Mouse (Mus musculus) WW6 (cell line): ENCODE measurements around the gene Polr2e.

Experiments
- DNase-seq: peaks from one replicate; pipeline ENCODE4 v3.0.0-alpha.2; 2013; ENCODE audit warnings: low read depth, low spot score

The Polr2e gene

GRCm38 (mm10) chr10:80018739-80019297, 20.8 kb downstream of the Polr2e start:
- no peak for DNase-seq

GRCm38 (mm10) chr10:80017771-80018170, 21.8 kb downstream of the Polr2e start:
- no peak for DNase-seq

DNA sequence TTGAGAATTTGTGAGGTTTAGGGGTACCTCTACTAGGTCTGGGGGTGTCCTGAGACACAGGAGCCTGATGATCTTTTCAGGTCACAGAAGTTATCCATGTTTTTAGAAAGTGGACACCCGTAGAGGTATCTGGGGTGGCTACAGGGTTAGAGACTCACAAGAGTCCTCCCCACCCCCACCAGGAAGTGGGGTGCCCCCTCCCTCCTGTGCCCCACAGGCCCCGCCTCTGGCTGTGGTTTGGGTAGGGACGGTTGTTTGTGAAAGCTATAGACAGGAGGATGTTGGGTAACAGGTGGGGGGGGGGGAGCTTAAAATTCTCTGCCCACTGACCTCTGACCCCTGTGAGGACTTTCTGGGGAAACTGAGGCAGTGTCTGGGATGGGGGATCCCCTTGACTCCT, 22.2 kb downstream of the Polr2e start:
- no peak for DNase-seq

- no peak for DNase-seq
These were observed 22.7 kb downstream of the Polr2e start for GRCm38 (mm10) chr10:80016931-80017330.

- DNase-seq: no peak
These were observed 23.1 kb downstream of the Polr2e start, which contains the start of gene Arhgap45 for GRCm38 (mm10) chr10:80016511-80016910. Arhgap45 (plus strand) TSS chr10:80016653.

GRCm38 (mm10) chr10:80015583-80015982, 24.0 kb downstream of the Polr2e start:
- no peak for DNase-seq

DNA sequence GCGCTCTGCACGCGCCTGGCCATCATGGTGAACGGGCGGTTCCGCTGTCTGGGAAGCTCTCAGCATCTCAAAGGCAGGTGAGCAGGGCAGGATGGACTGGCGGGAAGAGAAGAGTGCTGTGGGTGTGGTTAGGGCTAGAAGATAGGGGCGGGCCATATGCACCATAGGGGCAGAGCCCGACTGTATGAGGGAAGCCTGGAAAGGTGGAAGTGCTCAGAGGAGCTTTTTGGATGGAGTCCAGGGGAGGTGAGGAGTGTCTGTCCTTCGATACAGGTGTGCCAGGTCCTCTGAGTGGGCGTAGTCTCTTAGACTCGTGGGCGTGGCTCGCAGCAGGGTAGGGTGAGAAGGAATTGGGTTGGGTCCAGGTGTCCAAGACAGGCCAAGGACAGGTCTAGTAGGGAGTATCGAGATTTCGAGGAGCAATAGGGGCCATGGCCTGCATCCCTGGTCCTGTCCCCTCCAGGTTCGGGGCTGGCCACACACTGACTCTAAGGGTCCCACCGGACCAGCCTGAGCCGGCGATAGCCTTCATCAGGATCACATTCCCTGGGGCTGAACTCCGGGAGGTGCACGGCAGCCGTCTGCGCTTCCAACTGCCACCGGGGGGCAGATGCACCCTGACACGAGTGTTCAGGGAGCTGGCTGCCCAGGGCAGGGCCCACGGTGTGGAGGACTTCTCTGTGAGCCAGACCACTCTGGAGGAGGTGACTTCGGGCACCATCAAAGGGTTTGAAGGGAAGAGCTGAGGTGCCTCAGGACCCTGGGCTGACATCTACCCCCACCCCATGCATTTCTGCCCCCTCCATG, 24.9 kb downstream of the Polr2e start:
- no peak for DNase-seq

DNA sequence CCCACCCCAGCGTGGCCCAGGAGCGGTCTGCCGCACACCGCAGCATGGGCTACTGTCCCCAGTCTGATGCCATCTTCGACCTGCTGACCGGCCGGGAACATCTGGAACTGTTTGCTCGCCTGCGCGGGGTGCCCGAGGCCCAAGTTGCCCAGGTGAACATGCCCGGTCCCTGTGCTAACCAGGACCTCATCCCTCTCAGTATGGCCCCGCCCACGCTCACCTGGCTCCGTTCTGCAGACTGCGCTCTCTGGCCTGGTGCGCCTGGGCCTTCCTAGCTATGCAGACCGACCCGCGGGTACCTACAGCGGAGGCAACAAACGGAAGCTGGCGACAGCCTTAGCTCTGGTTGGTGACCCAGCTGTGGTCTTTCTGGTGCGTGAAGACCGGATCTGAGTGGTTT, 26.0 kb downstream of the Polr2e start:
- no peak for DNase-seq

GRCm38 (mm10) chr10:80011740-80012139, 27.9 kb downstream of the Polr2e start:
- no peak for DNase-seq

- no peak for DNase-seq
These were observed 35.3 kb downstream of the Polr2e start for GRCm38 (mm10) chr10:80004233-80004705.

- no peak for DNase-seq
These were observed 36.0 kb downstream of the Polr2e start for GRCm38 (mm10) chr10:80003374-80004232.

- DNase-seq: no peak
These were observed 36.8 kb downstream of the Polr2e start for GRCm38 (mm10) chr10:80002829-80003228.

GRCm38 (mm10) chr10:80001945-80002344, 37.6 kb downstream of the Polr2e start:
- no peak for DNase-seq

- DNase-seq: no peak
These were observed 41.8 kb downstream of the Polr2e start for GRCm38 (mm10) chr10:79997819-79998218.

GRCm38 (mm10) chr10:79997034-79997760, 42.4 kb downstream of the Polr2e start:
- DNase-seq: no peak

- DNase-seq: peak; percentile 83
These were observed 43.1 kb downstream of the Polr2e start, which contains the start of gene Abca7 for GRCm38 (mm10) chr10:79996272-79997033. Abca7 (plus strand) TSS chr10:79996494.

DNA sequence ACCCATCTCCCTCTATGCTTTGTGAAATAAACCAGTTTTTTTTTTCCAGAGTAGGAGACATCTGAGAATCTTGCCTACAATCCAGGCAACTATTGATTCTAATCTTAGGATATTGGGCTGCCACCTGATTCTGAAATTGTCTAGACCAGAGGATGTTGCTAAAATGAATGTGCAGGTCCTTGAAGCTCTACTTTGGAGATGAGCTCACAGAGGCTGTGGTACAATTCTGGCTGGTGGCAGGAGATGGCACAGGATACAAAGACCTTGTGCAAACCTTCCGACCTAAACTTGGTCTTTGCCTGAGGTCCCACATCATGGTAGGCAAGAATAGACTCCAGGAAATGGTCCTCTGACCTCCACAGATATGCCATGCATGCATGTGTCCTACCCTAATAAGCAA, 44.0 kb downstream of the Polr2e start:
- no peak for DNase-seq

DNA sequence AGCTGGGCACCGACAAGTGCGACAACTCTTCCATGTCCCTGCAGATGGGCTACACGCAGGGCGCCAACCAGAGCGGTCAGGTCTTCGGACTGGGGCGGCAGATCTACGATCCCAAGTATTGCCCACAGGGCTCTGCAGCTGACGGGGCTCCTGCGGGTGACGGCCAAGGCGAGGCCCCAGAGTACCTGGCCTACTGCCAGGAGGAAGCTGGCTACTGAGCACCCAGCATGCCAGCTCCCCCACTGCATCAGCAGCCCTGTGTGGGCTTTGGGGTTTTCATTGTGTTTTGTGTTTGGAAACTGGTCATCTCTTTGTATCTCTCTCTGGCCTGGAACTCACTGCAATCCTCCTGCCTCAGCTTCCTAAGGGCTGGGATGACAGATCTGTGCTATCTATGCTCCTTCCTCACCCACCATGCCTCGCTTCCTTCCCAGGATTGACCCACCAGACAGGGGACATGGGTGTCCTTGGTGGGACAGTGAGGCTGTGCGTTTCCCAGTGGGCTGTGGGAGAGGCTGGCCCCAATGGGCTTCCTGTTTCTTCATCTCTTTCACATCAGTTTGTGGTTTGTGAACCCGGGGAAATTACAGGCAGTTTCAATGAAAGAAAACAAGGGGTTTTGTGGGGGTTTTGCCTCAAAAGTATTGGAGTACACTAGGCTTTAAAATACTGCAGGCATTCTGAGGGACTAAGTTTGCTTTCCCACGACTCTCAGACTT, 45.0 kb downstream of the Polr2e start:
- DNase-seq: no peak

DNA sequence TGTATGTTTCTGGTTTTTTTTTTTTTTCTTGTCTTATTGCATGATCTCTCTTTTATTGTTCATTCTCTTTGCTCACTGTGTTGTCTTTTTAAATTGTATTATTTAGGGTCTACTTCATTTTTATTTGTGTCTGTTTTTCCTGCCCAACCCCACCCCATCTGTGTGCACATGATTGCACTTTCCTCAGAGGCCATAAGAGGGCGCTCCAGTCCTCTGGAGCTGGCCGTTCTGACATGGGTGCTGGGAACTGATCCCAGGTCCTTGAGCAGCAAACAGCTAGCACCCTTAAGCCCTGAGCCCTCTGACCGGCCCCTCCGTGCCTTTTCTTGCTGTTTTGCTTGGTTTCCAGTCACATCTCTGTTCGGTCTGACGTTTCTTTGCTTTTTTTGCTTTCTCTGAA, 48.0 kb downstream of the Polr2e start:
- no peak for DNase-seq

- no peak for DNase-seq
These were observed 48.5 kb downstream of the Polr2e start for GRCm38 (mm10) chr10:79991099-79991498.
